Mouse (Mus musculus) hindbrain, embryonic 10.5 days (tissue): ENCODE results near the gene Synj2. TPM values are rescaled to one million over a fixed set of nuclear protein-coding genes. Genes with fewer than 3 reads are reported as not detected.

Source experiments
- DNase-seq: peaks from one replicate; pipeline ENCODE4 v3.0.0-alpha.2; 2017; ENCODE audit warnings: low spot score
- H3K27ac ChIP-seq: fragments of 300-500 bp; sonication (generic); 2 replicates; pipeline ENCODE4 v1.5.1; 2016; ENCODE audit warnings: mild to moderate bottlenecking, moderate library complexity
- H3K27me3 ChIP-seq: fragments of 300-500 bp; sonication (generic); 2 replicates; pipeline ENCODE4 v1.6.1; 2016; ENCODE audit warnings: mild to moderate bottlenecking; ENCODE audit not compliant: poor library complexity, insufficient read depth, severe bottlenecking
- H3K36me3 ChIP-seq: fragments of 300-500 bp; sonication (generic); 2 replicates; pipeline ENCODE4 v1.6.1; 2016; ENCODE audit warnings: mild to moderate bottlenecking, moderate library complexity
- H3K4me1 ChIP-seq: fragments of 300-500 bp; sonication (generic); replicated peaks from 2 replicates; pipeline ENCODE4 v1.6.1; 2016; ENCODE audit warnings: mild to moderate bottlenecking
- H3K4me3 ChIP-seq: fragments of 300-500 bp; sonication (generic); 2 replicates; pipeline ENCODE4 v1.5.1; 2016; ENCODE audit warnings: mild to moderate bottlenecking, moderate library complexity
- H3K9me3 ChIP-seq: fragments of 300-500 bp; sonication (generic); 2 replicates; pipeline ENCODE4 v1.6.1; 2016; ENCODE audit warnings: mild to moderate bottlenecking, moderate library complexity
- WGBS: fragments of 180-500 bp; shearing (Covaris S2); methylation state at CpG from one replicate; pipeline ENCODE4 v1.1.7; 2016; 5-methylcytosine and 5-hydroxymethylcytosine counted together
- polyA plus RNA-seq: library from polyadenylated mRNA; unstranded; fragments of >200 nt; fragmentation: Nextera tagmentation; extraction: Ambion mirVana; gene quantifications from 2 replicates; pipeline ENCODE4 v1.2.1, GENCODE M21; 2016

Synj2 gene
- polyA plus RNA-seq, 1 experiment from 2014 or later: 1.6 TPM

GRCm38 (mm10) chr17:6037507-6037906, 96.4 kb downstream of the Synj2 start:
- H3K36me3 ChIP-seq: peaks cover 9% of the 10 kb centered on the region
- H3K4me1 ChIP-seq: no peaks in the 10 kb centered on the region
- H3K27me3 ChIP-seq: no peaks in the 10 kb centered on the region
- WGBS: 91% methylated on average over 10 of the region's 10 CpGs
- H3K4me3 ChIP-seq: no peak overlapping the region
- no peak for DNase-seq
- H3K27ac ChIP-seq: no peak overlapping the region
- H3K9me3 ChIP-seq: no peaks in the 10 kb centered on the region

- H3K27me3 ChIP-seq: no peaks in the 10 kb centered on the region
- H3K36me3 ChIP-seq: peaks cover 35% of the 10 kb centered on the region
- H3K9me3 ChIP-seq: no peaks in the 10 kb centered on the region
- H3K4me1 ChIP-seq: 0 out of 2 replicates have a peak, but pooled peaks cover 6% of the 10 kb centered on the region
- no peak overlapping the region for H3K4me3 ChIP-seq
- 76% methylated on average over 4 of the region's 4 CpGs for whole genome bisulfite sequencing
- DNase-seq: no peak
- no peak overlapping the region for H3K27ac ChIP-seq
These were observed 111.7 kb downstream of the Synj2 start for GRCm38 (mm10) chr17:6052801-6053200.

GRCm38 (mm10) chr17:6054934-6055355, 113.9 kb downstream of the Synj2 start:
- 28% methylated on average over 5 of the region's 5 CpGs for WGBS
- H3K4me1 ChIP-seq: 0 out of 2 replicates have a peak, but pooled peaks cover 6% of the 10 kb centered on the region
- H3K27ac ChIP-seq: no peak overlapping the region
- DNase-seq: peak; percentile 56
- peaks cover 22% of the 10 kb centered on the region for H3K36me3 ChIP-seq
- H3K4me3 ChIP-seq: no peak overlapping the region
- no peaks in the 10 kb centered on the region for H3K9me3 ChIP-seq
- no peaks in the 10 kb centered on the region for H3K27me3 ChIP-seq

- Histone ChIP-seq H3K4me1 (no peaks in the 10 kb centered on the region), H3K36me3 (peaks cover 40% of the 10 kb centered on the region), H3K27me3 (no peaks in the 10 kb centered on the region), H3K27ac (no peak overlapping the region), H3K4me3 (no peak overlapping the region), H3K9me3 (no peaks in the 10 kb centered on the region)
- 86% methylated on average over 8 of the region's 8 CpGs for WGBS
- DNase-seq: no peak
These were observed 121.7 kb downstream of the Synj2 start for GRCm38 (mm10) chr17:6062793-6063192.

- Histone ChIP-seq H3K9me3 (no peaks in the 10 kb centered on the region), H3K36me3 (peaks cover 43% of the 10 kb centered on the region), H3K27ac (no peak overlapping the region), H3K4me1 (no peaks in the 10 kb centered on the region), H3K27me3 (no peaks in the 10 kb centered on the region), H3K4me3 (no peak overlapping the region)
- DNase-seq: no peak
- 91% methylated on average over 5 of the region's 5 CpGs for WGBS
These were observed 122.5 kb downstream of the Synj2 start for GRCm38 (mm10) chr17:6063532-6063931.

GRCm38 (mm10) chr17:6066021-6066420, 124.9 kb downstream of the Synj2 start:
- DNase-seq: no peak
- Histone ChIP-seq H3K27ac (no peak overlapping the region), H3K36me3 (peaks cover 68% of the 10 kb centered on the region), H3K27me3 (no peaks in the 10 kb centered on the region), H3K4me3 (no peak overlapping the region), H3K4me1 (no peaks in the 10 kb centered on the region), H3K9me3 (no peaks in the 10 kb centered on the region)
- WGBS: 91% methylated on average over 2 of the region's 2 CpGs

GRCm38 (mm10) chr17:6067613-6068012, 126.5 kb downstream of the Synj2 start:
- H3K4me3 ChIP-seq: no peak overlapping the region

GRCm38 (mm10) chr17:6069866-6070265, 128.8 kb downstream of the Synj2 start:
- Histone ChIP-seq H3K27me3 (no peaks in the 10 kb centered on the region), H3K36me3 (peaks cover 87% of the 10 kb centered on the region), H3K9me3 (no peaks in the 10 kb centered on the region), H3K4me1 (no peaks in the 10 kb centered on the region), H3K4me3 (no peak overlapping the region), H3K27ac (no peak overlapping the region)
- DNase-seq: no peak
- 91% methylated on average over 6 of the region's 6 CpGs for WGBS

More at GRCm38 (mm10) chr17:6067613-6068012, 126.5 kb downstream of the Synj2 start:
- no peak overlapping the region for H3K27ac ChIP-seq
- no peaks in the 10 kb centered on the region for H3K4me1 ChIP-seq
- no peak for DNase-seq
- H3K36me3 ChIP-seq: peaks cover 83% of the 10 kb centered on the region
- H3K27me3 ChIP-seq: no peaks in the 10 kb centered on the region
- WGBS: 97% methylated on average over 7 of the region's 7 CpGs
- no peaks in the 10 kb centered on the region for H3K9me3 ChIP-seq

GRCm38 (mm10) chr17:6073405-6073804, 132.3 kb downstream of the Synj2 start:
- no peak overlapping the region for H3K27ac ChIP-seq
- H3K36me3 ChIP-seq: peaks cover 57% of the 10 kb centered on the region
- WGBS: 89% methylated on average over 7 of the region's 7 CpGs

GRCm38 (mm10) chr17:6079287-6080122, 138.4 kb downstream of the Synj2 start, which contains the start of the genes Serac1 and Gtf2h5:
Gene Serac1, minus strand, starts transcription at chr17:6079741.
Gene Gtf2h5, plus strand, starts transcription at chr17:6079786.
- Histone ChIP-seq H3K4me1 (peaks cover 24% of the 10 kb centered on the region), H3K27ac (peak within 1 kb of the TSS; percentile 91), H3K36me3 (peaks cover 19% of the 10 kb centered on the region), H3K27me3 (no peaks in the 10 kb centered on the region), H3K9me3 (no peaks in the 10 kb centered on the region), H3K4me3 (peak within 1 kb of the TSS; percentile 86)
- peak; percentile 98 for DNase-seq
- under 1% methylated on average over 70 of the region's 70 CpGs for WGBS

More at GRCm38 (mm10) chr17:6073405-6073804, 132.3 kb downstream of the Synj2 start:
- DNase-seq: no peak
- Histone ChIP-seq H3K9me3 (no peaks in the 10 kb centered on the region), H3K4me1 (peaks cover 4% of the 10 kb centered on the region; the same call in 1 of the 2 replicates), H3K4me3 (no peak overlapping the region), H3K27me3 (no peaks in the 10 kb centered on the region)

- Histone ChIP-seq H3K9me3 (no peaks in the 10 kb centered on the region), H3K27ac (no peak overlapping the region), H3K4me1 (peaks cover 20% of the 10 kb centered on the region), H3K4me3 (no peak overlapping the region), H3K36me3 (peaks cover 56% of the 10 kb centered on the region), H3K27me3 (no peaks in the 10 kb centered on the region)
- DNase-seq: no peak
- 94% methylated on average over 5 of the region's 5 CpGs for WGBS
These were observed 142.3 kb downstream of the Synj2 start for GRCm38 (mm10) chr17:6083323-6083890.

GRCm38 (mm10) chr17:6091604-6092003, 150.5 kb downstream of the Synj2 start:
- no peak for DNase-seq
- 92% methylated on average over 6 of the region's 6 CpGs for WGBS
- Histone ChIP-seq H3K9me3 (no peaks in the 10 kb centered on the region), H3K4me1 (no peaks in the 10 kb centered on the region), H3K27ac (no peak overlapping the region), H3K27me3 (no peaks in the 10 kb centered on the region), H3K36me3 (peaks cover 23% of the 10 kb centered on the region), H3K4me3 (no peak overlapping the region)
